Mouse (Mus musculus) cortical plate, adult 2 months (tissue): ENCODE data around the gene Lin7b. TPM values are rescaled to one million over a fixed set of nuclear protein-coding genes. Genes with fewer than 3 reads are reported as not detected.

Source experiments
- H3K27ac ChIP-seq: fragments of 200-500 bp; 2 replicates; pipeline ENCODE4 v1.5.1; 2012; ENCODE audit warnings: low read length, control low read depth, inconsistent platforms; ENCODE audit not compliant: insufficient read depth
- H3K4me1 ChIP-seq: fragments of 200-500 bp; 2 replicates; pipeline ENCODE4 v1.6.1; 2011; ENCODE audit warnings: low read length; ENCODE audit not compliant: control insufficient read depth, insufficient read depth
- H3K4me3 ChIP-seq: fragments of 200-500 bp; 2 replicates; pipeline ENCODE4 v1.5.1; 2011; ENCODE audit warnings: mild to moderate bottlenecking, low read length, control low read depth; ENCODE audit not compliant: insufficient read depth
- CTCF ChIP-seq: fragments of 200-500 bp; IDR thresholded peaks from 2 replicates; pipeline ENCODE4 v1.5.1; 2011; ENCODE audit warnings: mild to moderate bottlenecking, control low read depth, low read length; ENCODE audit not compliant: insufficient read depth; ENCODE audit errors: extremely low read depth
- POLR2A ChIP-seq: fragments of 200-500 bp; IDR thresholded peaks from 2 replicates; pipeline ENCODE4 v1.6.1; 2011; ENCODE audit warnings: mild to moderate bottlenecking, low read length, control low read depth; ENCODE audit not compliant: insufficient read depth; ENCODE audit errors: extremely low read depth
- polyA plus RNA-seq: library from polyadenylated mRNA; depleted of rRNA; stranded (reverse); fragments of >200 nt; gene quantifications from 2 replicates; pipeline ENCODE4 v1.2.3, GENCODE M21; 2012

The Lin7b gene
- polyA plus RNA-seq, 1 experiment, result 336 TPM

- H3K4me3 ChIP-seq, result no peak overlapping the region
- H3K27ac ChIP-seq, result no peak overlapping the region
- TF ChIP-seq POLR2A (no peak), CTCF (no peak)
- peaks cover 2% of the 10 kb centered on the region; the same call in 1 of the 2 replicates for H3K4me1 ChIP-seq
Measured at GRCm38 (mm10) chr7:45338161-45338911, 32.0 kb downstream of the Lin7b start.

GRCm38 (mm10) chr7:45337469-45337868 is 32.9 kb downstream of the Lin7b start:
- no peak for TF ChIP-seq POLR2A
- TF ChIP-seq CTCF, result no peak
- Histone ChIP-seq H3K27ac (no peak overlapping the region), H3K4me3 (no peak overlapping the region), H3K4me1 (peaks cover 2% of the 10 kb centered on the region; the same call in 1 of the 2 replicates)

GRCm38 (mm10) chr7:45336319-45336718 is 34.1 kb downstream of the Lin7b start:
- no peak overlapping the region for H3K4me3 ChIP-seq
- peaks cover 2% of the 10 kb centered on the region; the same call in 1 of the 2 replicates for H3K4me1 ChIP-seq
- TF ChIP-seq POLR2A (no peak), CTCF (no peak)
- no peak overlapping the region for H3K27ac ChIP-seq

- TF ChIP-seq POLR2A (no peak), CTCF (no peak)
- peaks cover 2% of the 10 kb centered on the region; the same call in 1 of the 2 replicates for H3K4me1 ChIP-seq
- H3K4me3 ChIP-seq, result no peak within 1 kb of the TSS; the same call in 1 of the 2 replicates
- H3K27ac ChIP-seq, result no peak within 1 kb of the TSS
Measured at GRCm38 (mm10) chr7:45335056-45335455, 35.3 kb downstream of the Lin7b start, which contains the start of gene Hrc. Gene Hrc (plus strand): TSS chr7:45335290.

- no peak for TF ChIP-seq POLR2A
- TF ChIP-seq CTCF, result no peak
- H3K4me3 ChIP-seq, result no peak overlapping the region
- H3K4me1 ChIP-seq, result peaks cover 2% of the 10 kb centered on the region; the same call in 1 of the 2 replicates
- H3K27ac ChIP-seq, result no peak overlapping the region
Measured at GRCm38 (mm10) chr7:45334605-45335004, 35.8 kb downstream of the Lin7b start.

- Histone ChIP-seq H3K27ac (peak within 1 kb of the TSS; percentile 20; the same call in 1 of the 2 replicates), H3K4me3 (peak within 1 kb of the TSS; percentile 62), H3K4me1 (peaks cover 2% of the 10 kb centered on the region; the same call in 1 of the 2 replicates)
- no peak for TF ChIP-seq POLR2A
- TF ChIP-seq CTCF, result no peak
Measured at GRCm38 (mm10) chr7:45333431-45333982, 36.9 kb downstream of the Lin7b start, which contains the start of gene Trpm4. Gene Trpm4 (minus strand): TSS chr7:45333780.

- TF ChIP-seq CTCF (no peak), POLR2A (no peak)
- Histone ChIP-seq H3K4me1 (peaks cover 1% of the 10 kb centered on the region; the same call in 1 of the 2 replicates), H3K4me3 (peak overlapping the region; percentile 62), H3K27ac (peak overlapping the region; percentile 20; the same call in 1 of the 2 replicates)
Measured at GRCm38 (mm10) chr7:45332685-45333425, 37.5 kb downstream of the Lin7b start.

GRCm38 (mm10) chr7:45331502-45331901 is 38.9 kb downstream of the Lin7b start:
- Histone ChIP-seq H3K4me1 (no peaks in the 10 kb centered on the region), H3K27ac (no peak overlapping the region), H3K4me3 (no peak overlapping the region)
- no peak for TF ChIP-seq POLR2A
- peak; percentile 17; the same call in 1 of the 2 replicates for TF ChIP-seq CTCF

- TF ChIP-seq CTCF (no peak), POLR2A (no peak)
- Histone ChIP-seq H3K4me1 (no peaks in the 10 kb centered on the region), H3K27ac (no peak overlapping the region), H3K4me3 (no peak overlapping the region)
Measured at GRCm38 (mm10) chr7:45328841-45329475, 41.4 kb downstream of the Lin7b start.

- Histone ChIP-seq H3K4me1 (no peaks in the 10 kb centered on the region), H3K27ac (no peak overlapping the region), H3K4me3 (no peak overlapping the region)
- TF ChIP-seq CTCF (no peak), POLR2A (no peak)
Measured at GRCm38 (mm10) chr7:45325800-45326199, 44.6 kb downstream of the Lin7b start.
